Mouse (Mus musculus) megakaryocyte, embryonic 14.5 days (primary cell): Measurements from ENCODE around the gene C2cd4c.

Experiments used
- FLI1 ChIP-seq: IDR thresholded peaks from 2 replicates; pipeline ENCODE4 v1.6.1; 2012; ENCODE audit warnings: low read length, inconsistent platforms, mixed read lengths
- GATA1 ChIP-seq: IDR thresholded peaks from 3 replicates; pipeline ENCODE4 v1.6.1; 2012; ENCODE audit warnings: mixed read lengths, low read length, inconsistent platforms, borderline replicate concordance

GRCm38 (mm10) chr10:79584426-79584825 lies 29.4 kb downstream of the C2cd4c start:
- no peak for TF ChIP-seq GATA1
- TF ChIP-seq FLI1, result no peak
